Mouse (Mus musculus) embryonic facial prominence, embryonic 10.5 days (tissue): Measurements from ENCODE around the gene Colgalt2. TPM values are rescaled to one million over a fixed set of nuclear protein-coding genes. Genes with fewer than 3 reads are reported as not detected.
A peak's percentile ranks its signal among the peaks of the same experiment; 100 is the strongest.

ENCODE experiments used
- DNase-seq: peaks from one replicate; pipeline ENCODE4 v3.0.0-alpha.2; 2017; ENCODE audit warnings: low spot score
- H3K27ac ChIP-seq: fragments of 300-500 bp; sonication (generic); replicated peaks from 2 replicates; pipeline ENCODE4 v1.5.1; 2016; ENCODE audit warnings: mild to moderate bottlenecking
- H3K27me3 ChIP-seq: fragments of 300-500 bp; sonication (generic); replicated peaks from 2 replicates; pipeline ENCODE4 v1.6.1; 2016; ENCODE audit warnings: low read depth, mild to moderate bottlenecking; ENCODE audit not compliant: poor library complexity, severe bottlenecking
- H3K36me3 ChIP-seq: fragments of 300-500 bp; sonication (generic); replicated peaks from 2 replicates; pipeline ENCODE4 v1.6.1; 2016; ENCODE audit warnings: mild to moderate bottlenecking, moderate library complexity
- H3K4me1 ChIP-seq: fragments of 300-500 bp; sonication (generic); 2 replicates; pipeline ENCODE4 v1.6.1; 2016
- H3K4me3 ChIP-seq: fragments of 300-500 bp; sonication (generic); 2 replicates; pipeline ENCODE4 v1.5.1; 2016; ENCODE audit warnings: mild to moderate bottlenecking, moderate library complexity
- H3K9me3 ChIP-seq: fragments of 300-500 bp; sonication (generic); 2 replicates; pipeline ENCODE4 v1.6.1; 2016; ENCODE audit warnings: mild to moderate bottlenecking
- WGBS: fragments of 180-500 bp; shearing (Covaris S2); methylation state at CpG from one replicate; pipeline ENCODE4 v1.1.7; 2016; 5-methylcytosine and 5-hydroxymethylcytosine counted together
- polyA plus RNA-seq: library from polyadenylated mRNA; unstranded; fragments of >200 nt; fragmentation: Nextera tagmentation; extraction: Ambion mirVana; gene quantifications from 2 replicates; pipeline ENCODE4 v1.2.1, GENCODE M21; 2016

Gene Colgalt2
- polyA plus RNA-seq, 1 experiment from 2014 or later, result 1.5 TPM

DNA sequence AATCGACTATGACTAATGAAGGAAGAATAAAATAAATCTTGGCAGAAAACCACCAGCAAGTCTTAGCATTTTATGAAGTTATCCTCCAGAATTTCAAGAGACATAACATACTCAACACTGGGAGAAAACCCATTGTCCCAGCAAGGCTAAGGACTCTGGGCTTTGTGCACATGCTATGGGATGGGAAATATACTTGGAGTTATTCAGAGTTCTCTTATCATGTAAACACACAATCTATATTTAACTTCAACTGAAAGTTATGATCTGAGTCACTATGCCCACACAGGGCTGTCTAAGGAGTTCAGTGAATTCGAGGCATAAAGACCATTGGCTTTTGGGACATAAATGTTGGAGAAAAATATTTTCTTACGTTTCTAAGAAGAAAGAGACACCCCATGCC lies 151.3 kb downstream of the Colgalt2 start:
- H3K27me3 ChIP-seq, result no peaks in the 10 kb centered on the region
- no peaks in the 10 kb centered on the region for H3K9me3 ChIP-seq
- 85% methylated on average over 3 of the region's 3 CpGs for WGBS
- no peak overlapping the region for H3K4me3 ChIP-seq
- no peak overlapping the region for H3K27ac ChIP-seq
- H3K4me1 ChIP-seq, result peaks cover 8% of the 10 kb centered on the region
- DNase-seq, result no peak
- H3K36me3 ChIP-seq, result peaks cover 77% of the 10 kb centered on the region

DNA sequence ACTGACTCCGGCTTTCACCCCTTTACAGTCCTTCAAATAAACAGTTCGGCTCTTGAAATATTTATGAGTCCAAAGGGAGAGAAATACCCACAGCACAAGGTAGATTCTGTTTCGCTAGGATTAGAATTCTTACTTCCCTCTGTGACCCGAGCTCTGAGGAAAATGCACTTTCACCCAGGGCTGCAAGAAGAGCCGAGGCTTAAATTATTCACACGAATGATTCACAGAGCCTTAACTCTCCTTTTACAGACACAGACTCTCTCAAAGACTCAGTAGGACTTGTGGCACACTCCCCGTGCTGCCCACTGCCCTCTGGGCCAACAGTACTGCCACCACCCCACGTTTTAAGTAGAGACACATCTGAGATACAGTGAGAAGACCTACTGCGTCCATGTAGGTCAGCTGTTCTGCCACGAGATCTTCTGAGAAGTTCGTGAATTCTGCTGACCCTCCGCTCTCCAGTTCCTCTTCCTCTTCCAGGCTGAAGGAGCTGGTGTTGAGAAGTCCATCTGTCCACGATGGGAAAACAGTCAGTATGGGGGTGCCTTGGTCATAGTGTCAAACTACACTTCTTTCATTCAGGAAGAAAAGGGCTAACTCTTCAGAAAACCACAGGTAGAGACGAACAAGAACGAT lies 154.4 kb downstream of the Colgalt2 start:
- no peaks in the 10 kb centered on the region for H3K27me3 ChIP-seq
- no peak overlapping the region for H3K27ac ChIP-seq
- DNase-seq, result no peak
- H3K36me3 ChIP-seq, result peaks cover 58% of the 10 kb centered on the region
- WGBS, result 84% methylated on average over 15 of the region's 15 CpGs
- no peaks in the 10 kb centered on the region for H3K9me3 ChIP-seq
- H3K4me1 ChIP-seq, result peaks cover 36% of the 10 kb centered on the region
- H3K4me3 ChIP-seq, result no peak overlapping the region

DNA sequence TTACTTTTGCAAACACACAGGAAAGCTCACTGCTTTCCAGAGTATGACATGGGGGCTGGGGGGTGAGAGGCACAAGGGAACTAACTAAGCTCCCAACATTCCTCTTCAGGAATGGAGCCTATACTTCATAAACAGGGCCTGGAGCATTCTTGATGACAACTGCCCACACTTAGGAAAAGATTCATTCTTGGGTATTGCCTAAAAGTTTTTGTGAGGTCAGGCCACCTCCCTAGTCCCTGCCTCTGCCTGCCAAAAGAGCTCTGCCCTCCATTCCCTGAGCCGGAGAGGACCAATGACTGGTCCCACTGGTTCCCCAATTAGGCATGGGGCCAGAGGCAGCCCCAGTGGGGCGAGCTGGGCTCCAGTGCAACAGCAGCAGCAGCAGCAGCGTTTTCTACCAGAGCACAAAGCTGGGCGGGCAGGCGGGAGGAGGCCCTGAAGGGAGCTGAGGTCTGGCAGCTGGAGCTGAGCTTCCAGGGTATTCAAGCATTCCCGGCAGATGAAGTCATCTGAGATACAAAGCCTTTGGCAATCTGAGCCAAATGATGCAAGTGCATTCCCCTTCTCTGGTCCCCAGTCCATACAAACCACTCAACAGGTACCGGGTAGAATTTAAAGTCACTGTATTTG lies 156.4 kb downstream of the Colgalt2 start:
- H3K4me3 ChIP-seq, result no peak overlapping the region
- 33% methylated on average over 7 of the region's 7 CpGs for WGBS

DNA sequence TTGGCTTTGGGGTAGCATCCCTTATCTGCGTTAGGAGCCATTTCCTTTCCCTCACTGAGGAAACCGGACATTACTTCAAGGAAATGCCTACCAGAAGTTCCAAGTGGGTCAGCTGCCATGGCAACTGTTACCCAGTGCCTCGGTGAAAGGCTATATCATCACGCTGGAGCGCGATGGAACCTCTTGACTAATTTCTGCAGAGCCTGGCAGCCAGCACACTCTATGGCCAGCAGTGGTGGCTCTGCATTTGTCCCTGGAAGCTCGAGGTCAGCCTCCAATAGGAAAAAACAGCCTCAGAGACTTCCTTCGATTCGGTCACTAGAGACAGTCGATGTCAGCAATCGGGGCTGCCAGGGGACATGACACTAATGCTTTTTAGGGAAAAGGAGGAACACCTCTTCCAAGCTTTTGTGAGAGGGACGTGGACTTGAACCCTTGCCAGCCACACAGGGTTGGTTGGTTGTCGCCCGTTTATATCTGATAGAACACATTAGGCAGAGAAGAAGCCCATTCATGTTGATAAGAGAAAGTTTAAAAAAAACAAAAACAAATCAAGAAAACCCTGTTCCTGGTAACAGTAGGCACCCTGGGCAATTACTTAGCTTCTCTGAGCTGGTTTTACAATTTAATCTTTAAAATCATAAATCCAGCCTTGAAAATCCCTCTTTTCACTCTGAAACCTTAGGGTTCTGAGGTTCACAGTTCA lies 157.1 kb downstream of the Colgalt2 start:
- H3K36me3 ChIP-seq, result peaks cover 43% of the 10 kb centered on the region
- peak overlapping the region; percentile 80 for H3K27ac ChIP-seq
- H3K4me3 ChIP-seq, result no peak overlapping the region
- 78% methylated on average over 14 of the region's 14 CpGs for WGBS
- H3K9me3 ChIP-seq, result no peaks in the 10 kb centered on the region
- H3K27me3 ChIP-seq, result no peaks in the 10 kb centered on the region
- peaks cover 55% of the 10 kb centered on the region for H3K4me1 ChIP-seq
- DNase-seq, result no peak

More for the DNA sequence above, 156.4 kb downstream of the Colgalt2 start:
- peak; percentile 72 for DNase-seq
- peak overlapping the region; percentile 80 for H3K27ac ChIP-seq
- H3K9me3 ChIP-seq, result no peaks in the 10 kb centered on the region
- H3K4me1 ChIP-seq, result peaks cover 49% of the 10 kb centered on the region
- no peaks in the 10 kb centered on the region for H3K27me3 ChIP-seq
- H3K36me3 ChIP-seq, result peaks cover 50% of the 10 kb centered on the region

Other genes with a start within 250 kb of the Colgalt2 start
- 100 and 101 TPM in 2 replicates for gene Tsen15, start 13.1 kb upstream of the Colgalt2 start, polyA plus RNA-seq